Mouse (Mus musculus) midbrain, embryonic 14.5 days (tissue): Measurements from ENCODE around the gene Zdhhc20. TPM values are rescaled to one million over a fixed set of nuclear protein-coding genes. Genes with fewer than 3 reads are reported as not detected.
A peak's percentile ranks its signal among the peaks of the same experiment; 100 is the strongest.

Experiments used
- ATAC-seq: fragments of 200-750 bp; cut with Nextera tagmentation; 2 replicates; pipeline ENCODE4 v1.8.0; 2017; ENCODE audit warnings: moderate number of reproducible peaks, moderate library complexity; ENCODE audit not compliant: low FRiP score, low TSS enrichment
- DNase-seq: peaks from one replicate; pipeline ENCODE4 v3.0.0-alpha.2; 2015
- H3K27ac ChIP-seq: fragments of 300-500 bp; sonication (generic); replicated peaks from 2 replicates; pipeline ENCODE4 v1.5.1; 2014; ENCODE audit warnings: mild to moderate bottlenecking, low read depth, low read length, moderate library complexity
- H3K27me3 ChIP-seq: fragments of 300-500 bp; sonication (generic); 2 replicates; pipeline ENCODE4 v1.6.1; 2014; ENCODE audit warnings: low read length, control low read depth, mixed read lengths; ENCODE audit not compliant: control insufficient read depth, insufficient read depth
- H3K36me3 ChIP-seq: fragments of 300-500 bp; sonication (generic); 2 replicates; pipeline ENCODE4 v1.6.1; 2014; ENCODE audit warnings: low read length, control low read depth; ENCODE audit not compliant: control insufficient read depth, insufficient read depth
- H3K4me1 ChIP-seq: fragments of 300-500 bp; sonication (generic); 2 replicates; pipeline ENCODE4 v1.6.1; 2014; ENCODE audit warnings: mild to moderate bottlenecking, antibody characterized with exemption, low read length, control low read depth; ENCODE audit not compliant: control insufficient read depth, insufficient read depth
- H3K4me2 ChIP-seq: fragments of 300-500 bp; sonication (generic); 2 replicates; pipeline ENCODE4 v1.6.1; 2014; ENCODE audit warnings: mild to moderate bottlenecking, low read length, moderate library complexity
- H3K4me3 ChIP-seq: fragments of 300-500 bp; sonication (generic); replicated peaks from 2 replicates; pipeline ENCODE4 v1.5.1; 2014; ENCODE audit warnings: low read depth, low read length
- H3K9ac ChIP-seq: fragments of 300-500 bp; sonication (generic); replicated peaks from 2 replicates; pipeline ENCODE4 v1.6.1; 2014; ENCODE audit warnings: mild to moderate bottlenecking, low read length, moderate library complexity
- H3K9me3 ChIP-seq: fragments of 300-500 bp; sonication (generic); 2 replicates; pipeline ENCODE4 v1.6.1; 2016; ENCODE audit warnings: low read length, control low read depth, mixed read lengths; ENCODE audit not compliant: control insufficient read depth
- WGBS: fragments of 180-500 bp; shearing (Covaris S2); extraction: QIAGEN DNeasy Blood & Tissue Kit; methylation state at CpG from one replicate; pipeline ENCODE4 v1.1.7; 2014; 5-methylcytosine and 5-hydroxymethylcytosine counted together
- polyA plus RNA-seq: library from polyadenylated mRNA; unstranded; fragments of >200 nt; fragmentation: Nextera tagmentation; extraction: Ambion mirVana; gene quantifications from 2 replicates; pipeline ENCODE4 v1.2.1, GENCODE M21; 2014

Zdhhc20 gene
- polyA plus RNA-seq, 1 experiment from 2014 or later = 43.2 TPM

- no peak for ATAC-seq
- H3K4me2 ChIP-seq = no peak overlapping the region
- no peak overlapping the region for H3K27ac ChIP-seq
- no peaks in the 10 kb centered on the region for H3K27me3 ChIP-seq
- peaks cover 15% of the 10 kb centered on the region; the same call in 1 of the 2 replicates for H3K4me1 ChIP-seq
- no peaks in the 10 kb centered on the region; the same call in 1 of the 2 replicates for H3K36me3 ChIP-seq
- no peaks in the 10 kb centered on the region for H3K9me3 ChIP-seq
- WGBS = 83% methylated on average over 4 of the region's 4 CpGs
- no peak for DNase-seq
- H3K4me3 ChIP-seq = no peak overlapping the region
- H3K9ac ChIP-seq = no peak overlapping the region
Observed at GRCm38 (mm10) chr14:57882720-57883119, 7.4 kb downstream of the Zdhhc20 start.

- no peaks in the 10 kb centered on the region for H3K9me3 ChIP-seq
- WGBS = 56% methylated on average over 4 of the region's 4 CpGs
- ATAC-seq = no peak
- H3K4me2 ChIP-seq = no peak overlapping the region
- no peak overlapping the region for H3K27ac ChIP-seq
- no peak overlapping the region for H3K9ac ChIP-seq
- DNase-seq = no peak
- no peaks in the 10 kb centered on the region for H3K27me3 ChIP-seq
- H3K36me3 ChIP-seq = no peaks in the 10 kb centered on the region; the same call in 1 of the 2 replicates
- no peak overlapping the region for H3K4me3 ChIP-seq
- H3K4me1 ChIP-seq = peaks cover 11% of the 10 kb centered on the region; the same call in 1 of the 2 replicates
Observed at GRCm38 (mm10) chr14:57881793-57882192, 8.3 kb downstream of the Zdhhc20 start.

GRCm38 (mm10) chr14:57881074-57881473 is 9.0 kb downstream of the Zdhhc20 start:
- Histone ChIP-seq H3K4me3 (no peak overlapping the region), H3K9ac (no peak overlapping the region), H3K4me1 (peaks cover 11% of the 10 kb centered on the region; the same call in 1 of the 2 replicates), H3K36me3 (no peaks in the 10 kb centered on the region; the same call in 1 of the 2 replicates), H3K27ac (no peak overlapping the region), H3K9me3 (no peaks in the 10 kb centered on the region), H3K27me3 (no peaks in the 10 kb centered on the region), H3K4me2 (no peak overlapping the region)
- ATAC-seq = no peak
- no peak for DNase-seq

GRCm38 (mm10) chr14:57877921-57878320 is 12.2 kb downstream of the Zdhhc20 start:
- Histone ChIP-seq H3K4me2 (no peak overlapping the region), H3K27me3 (no peaks in the 10 kb centered on the region), H3K4me3 (no peak overlapping the region), H3K27ac (no peak overlapping the region), H3K36me3 (peaks cover 9% of the 10 kb centered on the region; the same call in 1 of the 2 replicates), H3K9me3 (no peaks in the 10 kb centered on the region), H3K4me1 (peaks cover 11% of the 10 kb centered on the region; the same call in 1 of the 2 replicates), H3K9ac (no peak overlapping the region)
- ATAC-seq = no peak
- 94% methylated on average over 9 of the region's 9 CpGs for WGBS
- no peak for DNase-seq

GRCm38 (mm10) chr14:57866676-57867276 is 23.3 kb downstream of the Zdhhc20 start:
- ATAC-seq (no peak), DNase-seq (no peak)
- Histone ChIP-seq H3K9ac (no peak overlapping the region), H3K4me3 (no peak overlapping the region), H3K27ac (no peak overlapping the region), H3K9me3 (no peaks in the 10 kb centered on the region), H3K36me3 (peaks cover 35% of the 10 kb centered on the region), H3K4me1 (no peaks in the 10 kb centered on the region), H3K27me3 (no peaks in the 10 kb centered on the region), H3K4me2 (no peak overlapping the region)
- 96% methylated on average over 3 of the region's 3 CpGs for WGBS

GRCm38 (mm10) chr14:57865256-57865655 is 24.8 kb downstream of the Zdhhc20 start:
- WGBS = 92% methylated on average over 3 of the region's 3 CpGs
- ATAC-seq = no peak
- H3K4me2 ChIP-seq = no peak overlapping the region

GRCm38 (mm10) chr14:57863129-57863528 is 26.9 kb downstream of the Zdhhc20 start:
- Histone ChIP-seq H3K36me3 (peaks cover 37% of the 10 kb centered on the region), H3K9ac (no peak overlapping the region), H3K4me2 (no peak overlapping the region), H3K27me3 (no peaks in the 10 kb centered on the region), H3K4me1 (no peaks in the 10 kb centered on the region), H3K4me3 (no peak overlapping the region), H3K27ac (no peak overlapping the region), H3K9me3 (no peaks in the 10 kb centered on the region)
- no peak for DNase-seq
- ATAC-seq = no peak
- 97% methylated on average over 2 of the region's 2 CpGs for WGBS

More at GRCm38 (mm10) chr14:57865256-57865655, 24.8 kb downstream of the Zdhhc20 start:
- DNase-seq = no peak
- Histone ChIP-seq H3K36me3 (peaks cover 44% of the 10 kb centered on the region), H3K27me3 (no peaks in the 10 kb centered on the region), H3K4me3 (no peak overlapping the region), H3K4me1 (no peaks in the 10 kb centered on the region), H3K27ac (no peak overlapping the region), H3K9me3 (no peaks in the 10 kb centered on the region), H3K9ac (no peak overlapping the region)

GRCm38 (mm10) chr14:57861987-57862412 is 28.1 kb downstream of the Zdhhc20 start:
- ATAC-seq = no peak
- Histone ChIP-seq H3K27ac (no peak overlapping the region), H3K4me1 (no peaks in the 10 kb centered on the region), H3K27me3 (no peaks in the 10 kb centered on the region), H3K9me3 (no peaks in the 10 kb centered on the region), H3K4me3 (no peak overlapping the region), H3K4me2 (no peak overlapping the region), H3K9ac (no peak overlapping the region), H3K36me3 (peaks cover 38% of the 10 kb centered on the region)
- no peak for DNase-seq
- 89% methylated on average over 4 of the region's 4 CpGs for WGBS

- H3K9me3 ChIP-seq = no peaks in the 10 kb centered on the region
- no peaks in the 10 kb centered on the region for H3K4me1 ChIP-seq
- ATAC-seq (no peak), DNase-seq (peak; percentile 17)
- H3K4me2 ChIP-seq = no peak overlapping the region
- H3K36me3 ChIP-seq = peaks cover 43% of the 10 kb centered on the region
- no peak overlapping the region for H3K9ac ChIP-seq
- H3K27me3 ChIP-seq = no peaks in the 10 kb centered on the region
- no peak overlapping the region for H3K27ac ChIP-seq
- H3K4me3 ChIP-seq = no peak overlapping the region
Observed at GRCm38 (mm10) chr14:57859520-57859919, 30.6 kb downstream of the Zdhhc20 start.
